Mouse (Mus musculus) erythroblast, adult 5-6 weeks (primary cell): ENCODE measurements around the gene Adarb2. TPM values are rescaled to one million over a fixed set of nuclear protein-coding genes. Genes with fewer than 3 reads are reported as not detected.

Experiments
- ATAC-seq: replicated peaks from 2 replicates; pipeline ENCODE4 v1.8.0; 2016; ENCODE audit warnings: moderate number of reproducible peaks, mild to moderate bottlenecking, moderate TSS enrichment, inconsistent platforms; ENCODE audit not compliant: poor library complexity, low FRiP score, severe bottlenecking
- total RNA-seq, 2 experiments: library from RNA; stranded (forward) in 1 of 2; stranded (reverse) in 1 of 2; fragments of 150-400 nt in 1 of 2; fragments of 200-764, 138-1000 nt in 1 of 2; gene quantifications; 2 replicates each; pipeline versions ENCODE4 v1.2.3 to v1.2.4; 2015 to 2017; ENCODE audit warnings: low replicate concordance in 2 of 2

Gene Adarb2
- total RNA-seq, 2 experiments from 2014 or later: not detected

GRCm38 (mm10) chr13:8479970-8480369, 277.3 kb downstream of the Adarb2 start:
- no peak for ATAC-seq

- no peak for ATAC-seq
Observed at GRCm38 (mm10) chr13:8481347-8481746, 278.7 kb downstream of the Adarb2 start.

DNA sequence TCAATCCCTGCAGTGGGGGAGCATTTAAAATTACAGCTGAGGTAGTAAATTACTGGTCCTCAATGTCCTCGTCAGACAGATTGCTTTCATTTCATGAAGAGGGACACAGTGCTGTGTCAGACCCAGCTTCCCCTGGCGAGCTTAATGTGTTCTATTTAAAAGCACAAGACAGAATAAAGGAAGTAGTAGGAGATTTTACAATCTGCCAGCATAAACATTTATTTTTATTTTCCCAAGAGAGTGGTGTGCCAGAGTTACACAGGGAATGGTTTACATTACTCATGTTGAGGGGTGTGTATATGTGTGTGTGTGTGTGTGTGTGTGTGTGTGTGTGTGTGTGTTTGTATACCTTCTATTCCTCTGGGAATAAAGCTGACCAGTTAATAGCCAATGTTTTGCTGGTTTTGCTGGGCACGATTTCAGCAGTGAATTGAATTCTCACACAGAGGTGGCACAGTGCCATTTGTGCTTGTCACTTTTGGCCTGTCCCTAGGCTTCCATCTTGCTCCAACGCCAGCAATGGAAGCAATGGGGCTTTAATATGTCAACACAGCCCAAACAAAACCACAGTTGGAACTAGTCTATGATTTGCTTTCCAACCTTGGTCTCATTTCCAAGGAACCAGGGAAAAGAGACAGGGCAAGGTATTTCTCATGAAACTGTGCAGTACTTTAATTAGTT, 282.1 kb downstream of the Adarb2 start:
- ATAC-seq: no peak

GRCm38 (mm10) chr13:8487756-8488434, 285.2 kb downstream of the Adarb2 start:
- no peak for ATAC-seq

DNA sequence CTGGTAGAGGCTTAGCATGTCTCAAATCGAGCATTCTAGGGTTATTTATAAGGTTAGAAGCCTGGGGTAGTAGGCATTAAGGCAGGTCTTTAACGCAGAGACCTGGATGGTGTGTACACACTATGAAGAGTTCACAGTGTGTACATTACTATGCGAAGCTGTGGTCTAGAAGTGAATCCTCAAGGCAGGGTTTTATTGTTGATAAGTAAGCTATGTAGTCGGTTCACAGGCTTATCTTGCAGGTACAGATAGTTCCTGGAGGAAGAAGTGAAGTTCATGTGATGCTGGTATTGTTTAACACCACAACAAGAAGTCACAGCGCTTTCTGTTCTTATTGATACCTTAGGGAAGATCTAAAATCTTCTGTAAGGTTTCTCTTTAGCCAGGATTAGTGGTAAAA, 290.7 kb downstream of the Adarb2 start:
- ATAC-seq: no peak

GRCm38 (mm10) chr13:8499551-8499950, 296.9 kb downstream of the Adarb2 start:
- ATAC-seq: no peak

- ATAC-seq: no peak
Observed at GRCm38 (mm10) chr13:8511069-8511817, 308.6 kb downstream of the Adarb2 start.

- no peak for ATAC-seq
Observed at GRCm38 (mm10) chr13:8515979-8516715, 313.5 kb downstream of the Adarb2 start.

- ATAC-seq: no peak
Observed at GRCm38 (mm10) chr13:8519204-8519603, 316.5 kb downstream of the Adarb2 start.

DNA sequence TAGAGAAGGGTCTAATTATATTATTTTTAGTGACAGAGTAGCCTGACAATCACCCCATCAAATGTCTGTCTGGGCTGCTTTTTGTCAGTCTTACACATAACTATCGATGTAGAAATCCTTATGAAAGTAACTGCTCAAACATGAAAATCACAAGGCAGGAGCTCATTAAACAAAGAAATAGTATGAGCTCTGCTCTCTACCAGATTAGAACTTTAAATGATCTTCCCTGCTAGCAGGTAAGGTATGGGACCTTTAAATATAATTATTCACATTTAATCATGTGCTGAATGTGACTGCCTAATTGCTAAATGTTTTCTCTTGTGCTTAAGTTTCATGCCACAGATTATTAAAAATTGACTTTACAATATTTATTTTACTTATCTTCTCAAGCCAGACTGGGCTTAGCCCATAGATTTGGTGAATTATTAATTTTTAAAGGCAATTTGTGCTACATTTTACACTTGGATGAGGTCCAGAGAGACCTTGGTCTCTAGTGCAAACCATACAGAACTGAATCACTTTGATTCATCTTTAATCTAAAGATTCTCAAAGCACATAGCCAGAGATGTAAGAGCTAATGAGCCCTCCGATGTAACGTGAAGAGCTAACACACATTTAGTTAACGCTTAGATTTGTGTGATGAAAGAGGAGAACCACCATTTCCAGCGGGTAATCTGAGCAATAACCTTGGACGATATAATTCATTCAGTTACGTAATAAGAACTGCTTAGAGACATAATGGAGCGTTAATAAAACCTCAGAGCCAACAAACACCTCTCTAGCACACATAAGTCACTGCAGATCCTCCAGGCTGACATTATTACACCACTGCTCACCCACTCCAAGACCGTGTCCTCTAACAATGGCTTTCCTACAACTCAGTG, 323.3 kb downstream of the Adarb2 start:
- ATAC-seq: no peak

DNA sequence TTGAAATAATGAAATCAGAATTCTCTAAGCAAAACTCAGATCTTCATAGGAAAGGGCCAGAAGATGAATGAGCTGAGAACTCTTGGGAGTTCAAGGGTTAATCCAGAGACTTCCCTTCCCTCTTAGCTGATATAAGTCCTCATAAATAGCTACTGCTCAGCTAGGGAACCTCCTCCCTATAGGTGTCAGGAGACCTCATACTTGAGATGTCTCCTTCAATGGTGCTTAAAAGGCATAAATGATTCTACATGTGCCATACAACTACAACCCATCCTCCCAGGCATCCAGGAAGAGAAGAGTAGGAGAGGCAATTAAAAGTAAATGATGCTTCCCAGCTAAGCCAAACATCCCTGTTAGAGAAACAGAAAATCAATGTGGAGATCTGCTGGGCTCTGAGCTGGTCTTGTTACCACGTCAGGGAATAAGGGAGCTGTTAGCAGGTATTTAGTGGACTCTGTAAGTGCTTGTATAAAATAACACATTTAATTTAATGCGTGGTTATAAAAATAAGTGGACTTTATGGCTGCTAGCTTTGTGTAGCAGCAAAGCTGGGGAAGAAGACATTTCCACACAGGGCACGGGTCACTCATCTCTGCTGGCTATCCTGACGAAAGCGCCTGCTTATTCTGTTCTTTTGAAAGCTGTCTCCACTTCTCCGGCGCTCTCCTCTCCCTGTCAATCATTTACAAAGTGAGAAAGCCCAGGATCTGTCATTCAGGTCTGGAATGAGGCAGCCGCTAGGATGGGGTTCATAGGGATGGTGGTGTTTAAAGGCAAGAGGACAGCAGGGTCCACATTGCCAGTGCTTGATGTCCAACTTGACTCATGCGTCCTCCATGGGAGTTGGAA, 331.8 kb downstream of the Adarb2 start:
- ATAC-seq: no peak

DNA sequence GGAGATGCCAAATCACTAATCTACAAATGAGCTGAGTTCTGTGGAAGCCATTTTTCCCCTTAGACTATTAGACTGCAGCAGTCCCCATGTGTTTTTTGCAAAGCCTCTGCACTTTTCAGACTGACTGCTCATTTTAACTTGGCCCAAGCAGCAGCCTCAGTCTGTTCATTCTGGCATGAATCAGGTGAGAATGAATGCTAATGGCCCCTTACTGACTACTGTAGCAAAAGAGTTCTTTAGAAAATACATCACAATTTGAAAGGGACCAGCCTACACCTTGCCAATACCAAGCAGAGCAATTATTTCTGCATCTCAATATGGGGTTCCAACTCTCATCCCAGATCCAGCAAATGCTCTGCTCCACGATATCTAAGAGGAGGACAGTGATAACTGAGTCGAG, 335.8 kb downstream of the Adarb2 start:
- no peak for ATAC-seq

- ATAC-seq: no peak
Observed at GRCm38 (mm10) chr13:8538896-8539295, 336.2 kb downstream of the Adarb2 start.

DNA sequence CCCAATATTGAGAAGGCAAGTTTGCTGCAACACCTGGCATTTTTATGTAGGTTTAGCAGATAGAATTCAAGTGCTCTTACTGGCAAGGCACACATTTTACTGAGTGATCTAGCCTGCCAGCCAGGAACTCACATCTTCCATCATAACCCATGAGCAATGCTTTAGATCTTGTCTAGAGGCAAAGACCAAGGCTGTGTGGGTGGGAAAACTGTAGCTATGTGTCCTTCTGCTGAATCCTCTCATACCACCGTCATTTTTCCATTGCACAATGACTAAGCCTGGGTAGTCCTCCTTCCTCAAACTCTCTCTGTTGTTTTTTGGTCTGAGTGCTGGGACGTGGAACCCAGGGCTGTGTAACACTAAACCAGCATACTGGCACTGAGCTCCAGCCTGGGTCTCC, 340.0 kb downstream of the Adarb2 start:
- ATAC-seq: no peak

DNA sequence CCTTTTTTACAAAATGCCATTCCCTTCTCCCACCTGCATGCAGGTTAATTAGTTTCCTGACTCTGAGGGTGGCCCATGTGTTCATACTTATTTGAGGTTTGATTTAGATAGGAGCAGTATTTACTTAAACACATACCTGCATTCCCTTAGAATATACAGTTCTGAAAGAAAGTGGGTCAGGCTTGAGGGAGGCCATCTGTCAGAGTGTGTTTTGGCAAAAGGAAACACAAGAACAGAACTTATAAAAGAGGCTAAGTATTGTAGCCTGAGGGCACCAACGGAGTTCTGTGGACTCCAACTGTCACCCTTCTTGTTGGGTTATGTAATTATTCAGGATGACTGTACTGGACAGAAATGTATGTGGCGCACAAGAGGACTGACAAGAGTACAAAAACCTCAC, 349.6 kb downstream of the Adarb2 start:
- ATAC-seq: no peak

DNA sequence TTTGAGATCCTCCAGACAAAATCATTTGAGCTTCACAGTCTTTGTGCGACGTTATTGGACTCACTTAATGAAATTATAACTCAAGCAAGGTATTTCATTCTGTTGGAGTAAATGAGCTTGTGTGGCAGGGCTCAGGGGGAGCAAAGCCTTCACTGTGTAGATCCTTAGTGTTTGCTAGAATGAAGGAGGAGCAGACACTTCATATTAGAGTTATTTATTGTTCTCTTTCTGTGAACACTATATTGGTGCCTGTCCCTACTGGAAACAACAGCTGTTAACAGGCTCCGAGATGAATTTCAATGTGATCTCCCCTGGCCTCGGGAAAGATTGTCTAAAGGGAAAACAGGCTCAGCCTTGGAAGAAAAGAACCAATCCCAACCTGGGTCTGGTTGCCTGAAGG, 355.1 kb downstream of the Adarb2 start:
- no peak for ATAC-seq

DNA sequence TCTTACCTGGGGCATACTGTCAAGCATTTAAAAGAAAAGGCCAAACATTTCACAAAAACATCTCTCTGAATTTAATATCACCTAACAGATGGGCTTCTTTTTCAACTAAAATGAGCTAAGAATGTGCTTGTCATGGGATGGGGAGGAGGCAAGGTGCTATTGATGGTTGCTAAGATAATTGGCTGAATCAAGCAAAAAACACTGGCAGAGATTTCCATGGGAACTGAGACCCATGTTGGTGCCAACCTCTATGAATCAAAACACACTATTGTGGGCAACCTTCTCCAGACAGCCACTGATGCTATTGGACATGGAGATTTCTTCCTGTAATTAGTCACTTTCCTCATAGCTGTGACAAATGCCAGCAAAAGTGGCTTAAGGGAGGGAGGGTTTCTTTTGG, 357.8 kb downstream of the Adarb2 start:
- ATAC-seq: no peak

DNA sequence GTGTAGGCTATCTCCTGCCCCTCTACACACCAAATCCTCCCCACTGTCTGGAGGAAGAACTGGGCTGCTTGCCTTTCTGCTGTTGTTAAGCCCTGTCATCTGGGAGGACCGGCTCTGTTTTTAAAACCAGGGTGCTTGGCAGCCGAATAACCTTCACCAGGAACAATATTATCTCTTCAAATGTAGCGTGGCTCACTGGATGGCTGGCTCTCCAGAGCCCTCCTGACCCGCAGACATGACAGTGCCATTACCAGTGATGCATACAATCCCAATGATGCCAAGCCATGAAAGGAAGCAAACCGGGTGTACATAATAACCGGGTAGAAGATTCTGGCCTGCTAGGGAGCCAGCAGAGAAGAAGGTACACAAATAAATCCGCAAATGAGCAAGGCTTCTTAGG, 360.5 kb downstream of the Adarb2 start:
- ATAC-seq: no peak
